Mouse (Mus musculus) macrophage (primary cell): Measurements from ENCODE around the gene Tmem87b. TPM values are rescaled to one million over a fixed set of nuclear protein-coding genes. Genes with fewer than 3 reads are reported as not detected.
A peak's percentile ranks its signal among the peaks of the same experiment; 100 is the strongest.

Source experiments
- H3K27ac ChIP-seq: fragments of 350-480 bp; formaldehyde crosslinking; 2 replicates; pipeline ENCODE4 v1.9.0; 2021
- H3K36me3 ChIP-seq: fragments of 350-480 bp; formaldehyde crosslinking; 2 replicates; pipeline ENCODE4 v1.9.0; 2021; ENCODE audit errors: inconsistent target
- H3K4me3 ChIP-seq: fragments of 350-480 bp; formaldehyde crosslinking; 2 replicates; pipeline ENCODE4 v1.9.0; 2021; ENCODE audit errors: inconsistent target
- H3K79me2 ChIP-seq: fragments of 350-480 bp; formaldehyde crosslinking; 2 replicates; pipeline ENCODE4 v1.9.0; 2021; ENCODE audit errors: inconsistent target
- WGBS: methylation state at CpG from one replicate; pipeline ENCODE4 v1.1.7; 2026; ENCODE audit warnings: inconsistent platforms; ENCODE audit not compliant: missing documents; 5-methylcytosine and 5-hydroxymethylcytosine counted together
- polyA plus RNA-seq: library from polyadenylated mRNA; stranded (reverse); fragments of 250-400 nt; gene quantifications from 3 replicates; pipeline ENCODE4 v1.2.4, GENCODE M21; 2018; ENCODE audit warnings: inconsistent platforms
- total RNA-seq, 78 experiments: library from RNA; depleted of rRNA; stranded (reverse); fragments of 250-400 nt; gene quantifications; 1 replicate in 9 of 78; 2 replicates in 24 of 78; 3 replicates in 43 of 78; 4 replicates in 2 of 78; pipeline ENCODE4 v1.2.4; 2018; ENCODE audit warnings: inconsistent platforms in 56 of 78

Gene Tmem87b
- total RNA-seq (2018; cell fraction: chromatin; rRNA removed) = 100 to 1,000 TPM; 222 to 824 (median 423) TPM
- total RNA-seq (2018; cell fraction: cytosol; rRNA removed) = 10 to 100 TPM; 15.6 to 61.3 (median 38.6) TPM
- total RNA-seq (2018; cell fraction: nucleus; rRNA removed) = 100 to 1,000 TPM; 117 to 458 (median 228) TPM
- 32.3 to 57.1 TPM (median 34.6 TPM) in 3 replicates for polyA plus RNA-seq

DNA sequence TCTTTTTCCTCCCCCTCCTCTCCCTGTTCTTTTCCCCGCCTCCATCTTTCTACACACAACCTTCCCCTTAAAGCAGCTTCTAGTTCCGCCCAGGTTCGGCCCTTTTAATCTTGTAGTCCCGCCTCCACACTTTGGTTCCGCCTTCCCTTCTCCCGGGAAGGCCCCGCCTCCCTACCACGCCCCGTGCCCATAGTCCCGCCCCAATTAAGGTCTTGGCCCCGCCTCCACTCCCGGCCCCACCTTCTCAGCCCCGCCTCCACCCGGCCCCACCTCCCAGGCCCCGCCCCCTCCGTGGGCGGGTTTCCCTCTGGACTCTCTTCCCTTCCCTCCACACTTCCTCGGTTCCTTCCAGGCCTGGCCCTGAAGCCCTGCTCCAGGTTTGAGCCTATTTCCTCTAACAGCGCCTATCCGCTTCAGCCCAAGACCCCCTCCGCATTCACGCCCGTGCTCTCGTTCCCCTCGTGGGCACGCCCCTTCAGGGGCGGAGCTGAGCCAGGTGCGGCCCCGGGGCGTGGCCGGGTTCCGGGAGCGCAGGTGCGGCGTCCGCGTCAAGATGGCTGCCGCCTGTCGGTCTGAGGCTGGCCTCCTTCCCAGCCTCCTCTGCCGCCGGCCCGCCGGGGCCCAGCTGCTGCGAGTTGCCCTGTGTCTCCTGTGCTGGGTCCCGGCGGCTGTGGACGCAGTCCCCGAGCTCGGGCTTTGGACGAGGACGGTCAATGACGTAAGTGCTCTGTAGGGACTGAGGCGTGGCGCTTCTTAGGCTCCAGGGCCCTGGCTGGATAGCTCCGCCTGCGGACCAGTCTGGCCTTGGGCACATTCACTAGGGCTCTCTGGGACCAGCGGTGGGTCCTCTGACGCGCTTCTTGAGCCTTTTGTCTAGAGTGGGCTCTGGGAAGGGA lies at the start of gene Tmem87b:
TSS of gene Tmem87b (plus strand) at position 333 of the 896 bp plus-strand sequence.
- H3K79me2 ChIP-seq = peaks cover 40% of the 10 kb centered on the region
- 0 out of 2 replicates have a peak, but pooled peaks cover under 1% of the 10 kb centered on the region for H3K36me3 ChIP-seq
- H3K4me3 ChIP-seq = peak within 1 kb of the TSS; percentile 88
- peak within 1 kb of the TSS; percentile 99 for H3K27ac ChIP-seq
- under 1% methylated on average over 51 of the region's 59 CpGs for WGBS

DNA sequence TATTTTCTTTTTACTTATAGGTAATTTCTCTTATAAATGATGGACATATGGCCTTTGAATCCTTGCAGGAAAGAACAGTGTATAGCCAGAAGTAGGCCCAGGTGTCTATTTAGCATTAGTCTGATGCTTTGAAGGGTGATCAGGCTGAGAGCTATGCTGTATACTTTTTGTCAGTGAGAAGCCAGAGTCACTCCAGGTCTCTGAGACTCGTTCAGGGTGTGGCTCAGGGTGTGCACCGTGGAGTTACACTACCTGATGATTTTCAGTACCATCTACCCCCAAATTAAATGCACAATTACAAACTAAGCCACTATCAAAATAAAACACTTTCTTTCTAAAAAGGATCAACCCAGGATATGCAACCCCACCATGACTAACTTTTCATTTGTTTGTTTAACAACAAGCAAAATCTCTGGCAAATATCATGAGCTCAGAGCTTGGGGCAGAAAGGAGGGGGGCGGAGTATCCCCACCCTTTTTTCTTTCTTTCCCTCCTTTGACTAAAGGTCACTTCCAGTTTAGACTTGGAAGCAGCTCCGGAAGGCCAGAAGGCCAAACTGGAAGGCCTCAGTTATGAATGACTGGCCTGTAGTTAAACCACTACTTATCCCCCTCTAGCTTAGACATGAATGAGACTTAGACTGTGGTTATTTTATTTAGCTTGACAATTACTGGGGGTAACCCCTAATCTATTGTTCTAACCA lies 49.2 kb upstream of the Tmem87b start:
- H3K4me3 ChIP-seq = no peak overlapping the region
- 93% methylated on average over 4 of the region's 4 CpGs for WGBS
- H3K79me2 ChIP-seq = no peaks in the 10 kb centered on the region
- H3K36me3 ChIP-seq = peaks cover 66% of the 10 kb centered on the region
- no peak overlapping the region for H3K27ac ChIP-seq

DNA sequence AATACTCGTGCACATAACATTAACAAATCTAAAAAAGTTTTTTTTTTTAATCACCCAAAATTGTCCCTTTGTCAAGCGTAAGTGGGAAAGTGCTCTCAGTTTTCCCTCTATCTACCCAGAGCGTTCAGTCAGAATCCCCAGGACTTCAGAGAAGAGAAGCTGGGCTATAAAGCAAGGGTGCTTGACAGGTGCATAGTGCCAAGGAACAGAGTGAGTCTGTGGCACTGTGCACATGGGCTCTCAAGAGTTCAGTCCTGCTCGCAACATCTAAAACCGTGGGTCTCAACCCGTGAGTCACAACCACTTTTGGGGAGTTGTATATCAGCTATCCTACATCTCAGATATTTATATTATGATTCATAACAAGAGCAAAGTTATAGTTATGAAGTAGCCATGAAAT lies 47.4 kb upstream of the Tmem87b start:
- peaks cover 62% of the 10 kb centered on the region for H3K36me3 ChIP-seq
- no peak overlapping the region for H3K4me3 ChIP-seq
- no peak overlapping the region for H3K27ac ChIP-seq
- H3K79me2 ChIP-seq = no peaks in the 10 kb centered on the region
- WGBS = 82% methylated on average over 6 of the region's 6 CpGs

DNA sequence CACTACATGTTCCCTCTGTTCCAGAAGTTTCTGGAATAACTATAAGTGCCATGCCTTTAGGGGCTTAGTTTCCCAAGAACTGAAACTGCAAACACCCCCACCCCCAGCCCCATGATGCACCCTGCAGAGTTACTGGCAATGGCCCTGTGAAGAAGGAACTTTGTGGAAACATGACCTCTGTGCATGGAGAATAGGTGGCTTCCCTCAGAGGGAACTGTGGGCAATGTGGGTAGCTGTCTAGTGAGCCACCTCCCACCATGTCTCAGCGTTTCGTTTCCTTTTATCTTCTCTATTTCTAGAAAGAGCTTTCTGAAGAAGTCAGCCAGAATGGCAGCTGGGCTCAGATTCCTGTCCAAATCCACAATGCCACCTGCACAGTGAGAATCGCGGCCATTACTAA lies 46.9 kb upstream of the Tmem87b start:
- Histone ChIP-seq H3K79me2 (no peaks in the 10 kb centered on the region), H3K27ac (no peak overlapping the region), H3K4me3 (no peak overlapping the region), H3K36me3 (peaks cover 63% of the 10 kb centered on the region)
- 26% methylated on average over 4 of the region's 4 CpGs for whole genome bisulfite sequencing

DNA sequence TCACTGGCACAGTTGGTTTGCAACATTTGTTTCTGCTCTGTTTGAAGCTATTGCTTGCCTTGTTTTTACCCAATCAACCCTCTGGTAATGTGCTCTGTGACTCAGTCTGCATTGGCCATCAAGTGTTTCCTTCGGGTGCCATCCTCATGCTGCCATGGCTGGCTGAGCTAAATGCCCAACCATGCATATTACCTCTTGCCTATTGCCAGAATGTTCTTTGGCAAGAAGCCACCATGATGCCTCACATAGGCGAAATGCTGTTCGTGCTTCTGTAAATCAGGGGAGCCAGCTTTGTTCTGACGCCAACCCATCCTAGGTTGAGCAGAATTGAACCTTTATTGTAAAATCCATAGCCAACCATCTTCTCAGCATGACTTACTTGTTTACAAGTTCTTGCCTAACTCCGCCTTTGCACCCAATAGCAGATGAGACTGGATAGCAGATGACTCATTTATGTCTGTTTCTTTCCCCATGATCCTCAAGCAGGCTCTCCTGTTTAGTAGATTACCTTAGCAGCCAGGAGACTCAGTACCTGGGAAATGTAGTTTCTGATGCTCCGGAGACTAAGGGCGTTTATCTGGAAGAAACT lies 46.1 kb upstream of the Tmem87b start:
- Histone ChIP-seq H3K79me2 (no peaks in the 10 kb centered on the region), H3K4me3 (no peak overlapping the region), H3K27ac (no peak overlapping the region), H3K36me3 (peaks cover 62% of the 10 kb centered on the region)
- 95% methylated on average over 7 of the region's 7 CpGs for WGBS

DNA sequence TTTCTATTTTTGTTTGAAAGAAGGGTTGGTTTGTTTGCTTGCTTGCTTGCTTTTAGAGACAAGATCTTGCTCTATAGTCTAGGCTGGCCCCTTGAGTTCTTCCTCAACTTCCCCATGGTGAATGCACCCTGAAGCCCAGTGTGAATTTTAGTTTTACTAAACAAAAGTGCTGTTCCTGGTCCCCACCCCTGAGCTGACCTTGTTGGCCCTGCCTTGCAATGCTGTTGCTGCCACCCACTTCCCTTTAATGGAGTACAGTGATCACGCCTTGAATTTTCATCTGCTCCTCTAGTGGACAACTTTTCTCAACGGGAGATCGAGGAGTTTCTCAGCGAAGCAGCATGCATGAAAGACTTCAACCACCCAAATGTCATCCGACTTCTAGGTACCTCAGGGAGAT lies 35.7 kb upstream of the Tmem87b start:
- no peak overlapping the region for H3K27ac ChIP-seq
- no peaks in the 10 kb centered on the region for H3K79me2 ChIP-seq
- WGBS = 55% methylated on average over 5 of the region's 5 CpGs
- H3K4me3 ChIP-seq = no peak overlapping the region
- H3K36me3 ChIP-seq = peaks cover 87% of the 10 kb centered on the region

DNA sequence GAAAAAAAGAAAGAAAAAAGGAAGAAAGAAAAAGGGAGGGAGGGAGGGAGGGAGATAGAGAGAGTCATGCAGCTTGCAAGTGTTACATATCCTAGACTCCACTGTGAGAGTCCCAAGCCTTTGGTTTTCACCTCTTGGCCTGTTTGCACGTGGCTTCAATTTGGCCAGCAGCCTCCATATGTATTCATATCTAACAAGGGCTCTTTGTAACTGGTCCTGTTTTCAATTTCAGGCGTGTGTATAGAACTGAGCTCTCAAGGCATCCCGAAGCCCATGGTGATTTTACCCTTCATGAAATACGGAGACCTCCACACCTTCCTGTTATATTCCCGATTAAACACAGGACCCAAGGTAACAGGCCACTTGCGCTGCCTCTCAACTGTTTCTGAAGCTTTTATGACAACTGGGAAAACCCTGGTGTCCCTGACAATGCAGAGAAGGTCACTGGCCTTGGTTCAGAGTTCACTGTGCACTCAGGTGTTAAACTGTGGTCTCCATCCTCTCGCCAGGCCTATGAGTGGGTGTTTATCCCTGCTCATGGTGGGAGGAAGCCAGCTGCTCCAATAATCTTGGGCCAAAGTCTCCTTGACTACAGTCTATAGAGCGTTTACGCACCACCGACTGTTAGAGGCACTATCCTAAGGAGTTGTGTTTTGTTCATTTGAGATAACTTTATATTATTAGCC lies 34.1 kb upstream of the Tmem87b start:
- H3K4me3 ChIP-seq = no peak overlapping the region
- H3K36me3 ChIP-seq = peaks cover 85% of the 10 kb centered on the region
- no peak overlapping the region for H3K27ac ChIP-seq
- H3K79me2 ChIP-seq = no peaks in the 10 kb centered on the region
- WGBS = 96% methylated on average over 10 of the region's 10 CpGs

DNA sequence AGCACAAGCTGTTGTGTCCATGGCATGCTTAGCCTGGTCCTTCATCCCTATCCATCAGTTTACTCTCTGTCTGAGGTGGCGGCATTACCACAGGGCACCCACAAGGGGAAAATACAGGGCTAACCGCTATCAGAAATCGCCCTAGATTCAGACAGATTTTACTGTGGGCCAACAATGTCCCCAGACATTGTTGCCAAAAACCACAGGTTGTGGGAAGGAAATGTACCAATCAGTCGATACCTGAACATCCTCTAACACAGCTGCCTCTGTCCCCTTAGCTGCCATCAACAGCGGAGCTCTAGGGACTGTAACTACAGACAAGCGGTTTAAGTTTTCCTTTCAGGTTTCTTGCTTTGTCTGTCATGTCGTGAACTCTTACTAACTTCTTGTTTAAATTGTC lies 33.1 kb upstream of the Tmem87b start:
- peaks cover 82% of the 10 kb centered on the region for H3K36me3 ChIP-seq
- no peak overlapping the region for H3K27ac ChIP-seq
- WGBS = 31% methylated on average over 7 of the region's 7 CpGs
- no peaks in the 10 kb centered on the region for H3K79me2 ChIP-seq
- no peak overlapping the region for H3K4me3 ChIP-seq

DNA sequence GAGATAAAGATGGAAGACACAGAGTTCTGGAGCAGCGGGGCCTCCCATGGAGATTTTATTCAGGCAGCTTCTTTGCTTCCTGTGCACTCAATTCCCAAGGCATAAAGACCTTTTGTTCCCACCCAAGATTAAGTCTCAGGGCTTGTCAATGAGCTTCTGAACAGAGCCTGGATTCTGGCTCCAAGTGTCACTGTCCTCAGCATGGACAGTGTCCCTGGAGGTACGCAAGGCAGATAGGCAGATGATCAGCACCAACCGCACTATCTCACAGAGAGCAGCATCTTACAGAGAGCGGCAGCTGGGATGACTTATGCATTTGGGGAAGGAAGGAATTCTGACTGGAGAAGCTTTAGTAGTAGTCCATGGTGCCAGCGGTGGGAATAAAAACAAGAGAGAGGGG lies 31.6 kb upstream of the Tmem87b start:
- H3K27ac ChIP-seq = no peak overlapping the region
- peaks cover 86% of the 10 kb centered on the region for H3K36me3 ChIP-seq
- 93% methylated on average over 3 of the region's 5 CpGs for WGBS
- H3K79me2 ChIP-seq = no peaks in the 10 kb centered on the region
- no peak overlapping the region for H3K4me3 ChIP-seq

DNA sequence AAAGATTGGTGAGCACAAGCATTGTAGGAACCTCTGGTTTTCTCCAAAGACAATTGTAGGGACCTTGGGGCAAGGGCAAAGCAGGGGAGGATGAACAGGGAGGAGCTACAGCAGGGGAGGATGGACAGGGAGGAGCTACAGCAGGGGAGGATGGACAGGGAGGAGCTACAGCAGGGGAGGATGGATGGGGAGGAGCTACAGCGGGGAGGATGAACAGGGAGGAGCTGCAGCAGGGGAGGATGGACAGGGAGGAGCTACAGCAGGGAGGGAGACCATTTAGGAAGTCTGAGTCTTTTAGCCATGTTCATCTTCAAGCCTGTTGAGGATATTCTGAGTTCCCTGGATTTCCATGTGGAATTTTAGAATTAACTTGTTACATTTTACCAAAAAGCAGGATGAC lies 31.1 kb upstream of the Tmem87b start:
- 86% methylated on average over 1 of the region's 1 CpGs for WGBS
- no peaks in the 10 kb centered on the region for H3K79me2 ChIP-seq
- H3K27ac ChIP-seq = no peak overlapping the region
- peaks cover 86% of the 10 kb centered on the region for H3K36me3 ChIP-seq
- no peak overlapping the region for H3K4me3 ChIP-seq

DNA sequence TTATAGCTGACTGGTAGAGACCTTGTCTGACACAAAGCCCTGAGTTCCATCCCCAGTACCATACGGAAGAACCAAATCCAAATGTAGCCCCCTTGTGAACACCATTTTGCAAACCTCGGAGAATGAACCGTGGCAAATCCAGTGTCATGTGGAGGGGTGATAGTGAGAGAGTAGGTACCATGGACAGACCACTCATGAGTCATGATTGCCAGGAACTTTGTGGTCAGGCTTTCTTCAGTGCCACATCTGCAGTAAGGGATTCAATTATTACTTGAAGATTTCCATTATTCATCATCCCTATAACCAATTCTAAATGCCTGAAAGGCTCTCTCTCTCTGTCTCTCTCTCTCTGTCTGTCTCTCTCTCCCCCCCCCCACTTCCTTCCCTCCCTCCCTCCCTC lies 30.1 kb upstream of the Tmem87b start:
- WGBS = 100% methylated on average over 1 of the region's 3 CpGs

DNA sequence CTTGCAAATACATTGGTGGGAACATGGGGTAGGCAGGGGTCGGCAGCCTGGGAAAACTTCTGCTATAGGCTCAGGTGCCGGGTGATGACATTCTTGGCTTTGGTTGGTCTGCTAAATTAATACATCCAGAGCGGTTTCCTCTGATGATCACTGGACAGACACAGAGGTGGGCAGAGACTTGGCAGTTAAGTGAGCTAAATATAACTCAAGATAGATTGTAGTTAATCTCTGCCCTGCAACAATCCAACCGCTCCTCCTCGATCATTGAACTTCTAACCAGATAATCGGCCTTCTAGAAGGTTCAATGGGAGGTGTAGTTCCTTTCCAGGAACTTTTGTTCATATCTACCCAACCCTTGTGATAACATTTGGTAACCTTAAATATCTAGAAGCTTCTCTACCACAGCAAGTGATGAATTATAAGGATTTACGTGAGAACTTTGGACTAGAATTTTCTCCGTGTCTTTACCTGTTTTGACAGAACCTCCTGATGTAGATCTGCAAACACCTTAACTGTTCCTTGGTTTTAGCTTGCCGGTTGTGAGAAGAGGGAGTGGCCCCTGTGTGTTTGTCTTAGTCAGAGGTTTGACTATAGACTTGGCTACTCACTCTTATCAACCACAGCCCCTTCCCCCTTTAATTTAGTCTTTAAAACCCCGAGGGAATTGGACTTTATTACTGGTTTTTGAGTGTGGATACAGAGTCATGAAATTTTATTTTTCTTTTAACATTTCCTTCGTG lies 26.9 kb upstream of the Tmem87b start:
- Histone ChIP-seq H3K36me3 (peaks cover 83% of the 10 kb centered on the region), H3K79me2 (no peaks in the 10 kb centered on the region), H3K27ac (no peak overlapping the region), H3K4me3 (no peak overlapping the region)
- WGBS = 88% methylated on average over 11 of the region's 11 CpGs

More for the DNA sequence above, 30.1 kb upstream of the Tmem87b start:
- Histone ChIP-seq H3K4me3 (no peak overlapping the region), H3K79me2 (no peaks in the 10 kb centered on the region), H3K27ac (no peak overlapping the region), H3K36me3 (peaks cover 85% of the 10 kb centered on the region)

DNA sequence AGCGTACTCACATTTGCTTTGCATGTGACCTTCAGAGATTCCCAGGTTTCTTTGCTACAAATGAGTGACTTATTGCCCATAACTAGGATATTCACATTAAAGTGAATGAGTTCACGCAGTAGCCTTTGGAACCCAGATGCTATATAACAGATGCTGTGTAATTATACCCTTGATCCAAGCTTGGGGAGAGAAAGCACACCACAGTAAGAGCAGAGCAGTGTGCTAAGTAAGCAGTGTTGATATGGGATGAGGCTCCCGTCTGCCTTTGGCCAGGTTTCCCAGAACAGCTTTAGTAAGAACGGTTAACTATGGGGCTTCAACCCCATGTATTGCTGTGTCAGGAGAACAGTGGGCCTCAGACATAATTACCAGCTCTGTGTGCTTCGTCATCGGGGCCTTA lies 24.0 kb upstream of the Tmem87b start:
- H3K4me3 ChIP-seq = no peak overlapping the region
- 98% methylated on average over 6 of the region's 6 CpGs for WGBS

DNA sequence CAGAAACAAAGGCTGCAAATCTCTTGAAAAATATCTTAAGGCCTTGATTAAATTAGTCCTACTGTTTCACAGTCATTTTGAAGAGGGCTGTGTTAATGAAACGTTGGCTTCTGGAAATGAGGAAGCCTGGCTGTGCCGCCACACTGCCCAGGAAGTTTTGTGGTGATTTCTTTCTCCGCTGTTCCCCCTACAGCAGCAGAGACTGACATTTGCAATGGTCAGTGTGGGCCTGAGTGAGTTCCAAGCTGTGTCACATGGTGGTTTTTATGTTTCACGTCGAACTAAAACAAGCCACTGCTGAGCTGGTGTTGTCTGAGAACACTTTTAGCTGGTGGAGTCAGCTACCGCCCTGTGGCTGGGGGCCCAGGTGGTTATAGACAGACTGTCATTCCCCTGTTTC lies 21.5 kb upstream of the Tmem87b start:
- WGBS = 1% methylated on average over 6 of the region's 6 CpGs
- peaks cover 76% of the 10 kb centered on the region for H3K36me3 ChIP-seq
- no peaks in the 10 kb centered on the region for H3K79me2 ChIP-seq
- no peak overlapping the region for H3K4me3 ChIP-seq
- H3K27ac ChIP-seq = peak overlapping the region; percentile 94

More for the DNA sequence above, 24.0 kb upstream of the Tmem87b start:
- peaks cover 72% of the 10 kb centered on the region for H3K36me3 ChIP-seq
- H3K79me2 ChIP-seq = no peaks in the 10 kb centered on the region
- no peak overlapping the region for H3K27ac ChIP-seq
